Mouse (Mus musculus): Measurements from ENCODE around the gene Ednra. TPM values are rescaled to one million over a fixed set of nuclear protein-coding genes. Genes with fewer than 3 reads are reported as not detected.

Gene Ednra
- polyA plus RNA-seq, 1 experiment from 2014 or later: 36.4 TPM

DNA sequence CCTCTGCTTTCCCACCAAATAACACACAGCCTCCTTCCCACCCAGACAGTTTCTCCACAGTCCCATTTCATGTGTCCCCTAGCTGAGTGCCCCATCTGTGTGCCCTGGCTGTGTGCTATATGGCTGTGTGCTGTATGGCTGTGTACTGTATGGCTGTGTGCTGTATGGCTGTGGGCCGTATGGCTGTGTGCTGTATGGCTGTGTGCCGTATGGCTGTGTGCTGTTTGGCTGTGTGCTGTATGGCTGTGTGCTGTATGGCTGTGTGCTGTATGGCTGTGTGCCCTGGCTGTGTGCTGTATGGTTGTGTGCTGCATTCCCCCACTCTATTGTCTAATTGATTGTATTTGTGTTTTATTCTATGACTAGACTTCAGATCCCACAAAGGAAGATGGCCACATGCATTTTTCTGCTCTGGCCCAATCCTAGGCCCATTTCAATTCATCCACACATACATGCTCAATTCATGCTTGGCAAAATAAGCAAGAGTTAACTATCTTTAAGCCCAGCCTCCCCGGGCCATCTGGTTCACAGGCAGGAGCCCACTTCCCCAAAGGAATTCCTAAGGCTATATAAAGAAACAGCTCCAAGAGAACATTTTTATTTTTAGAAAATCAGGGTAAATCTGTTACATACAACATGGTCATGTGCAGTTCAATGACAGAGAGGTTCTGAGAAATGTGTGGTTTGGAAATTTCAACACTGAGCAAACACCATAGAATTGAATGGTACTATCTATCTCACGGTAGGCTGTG lies 53.5 kb downstream of the Ednra start:
- no peak for DNase-seq (ENCODE audit: low spot score)
- no peaks in the 10 kb centered on the region for H3K27me3 ChIP-seq (replicated peaks; ENCODE audit: low read depth, poor library complexity, severe bottlenecking)
- H3K36me3 ChIP-seq (replicated peaks): peaks cover 75% of the 10 kb centered on the region
- no peak overlapping the region for H3K4me3 ChIP-seq
- no peaks in the 10 kb centered on the region for H3K9me3 ChIP-seq
- 76% methylated on average over 4 of the region's 4 CpGs for WGBS
- H3K27ac ChIP-seq (replicated peaks): peak overlapping the region; percentile 78
- H3K4me1 ChIP-seq: peaks cover 43% of the 10 kb centered on the region

DNA sequence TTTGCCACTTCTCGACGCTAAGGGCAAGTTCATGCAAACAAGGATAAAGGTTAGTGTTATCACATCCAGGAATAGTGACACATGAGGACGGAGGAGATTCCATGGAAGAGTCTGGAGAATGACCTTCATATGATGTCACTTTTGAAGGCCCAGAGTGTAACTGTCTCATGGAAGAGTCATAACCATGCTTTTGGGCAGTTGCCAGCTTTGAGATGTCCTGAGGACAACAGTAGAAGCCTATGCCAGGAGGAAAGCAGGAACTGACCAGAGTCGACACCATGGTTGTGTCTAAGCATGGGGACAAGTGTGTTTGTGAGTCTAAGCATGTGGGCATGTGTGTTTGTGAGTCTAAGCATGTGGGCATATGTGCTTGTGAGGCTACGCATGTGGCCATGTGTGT lies 56.3 kb downstream of the Ednra start:
- H3K4me1 ChIP-seq: peaks cover 35% of the 10 kb centered on the region
- WGBS: 92% methylated on average over 5 of the region's 5 CpGs
- H3K9me3 ChIP-seq: no peaks in the 10 kb centered on the region
- no peak overlapping the region for H3K27ac ChIP-seq (replicated peaks)
- no peaks in the 10 kb centered on the region for H3K27me3 ChIP-seq (replicated peaks; ENCODE audit: low read depth, poor library complexity, severe bottlenecking)
- H3K4me3 ChIP-seq: no peak overlapping the region
- no peak for DNase-seq (ENCODE audit: low spot score)
- H3K36me3 ChIP-seq (replicated peaks): peaks cover 80% of the 10 kb centered on the region

DNA sequence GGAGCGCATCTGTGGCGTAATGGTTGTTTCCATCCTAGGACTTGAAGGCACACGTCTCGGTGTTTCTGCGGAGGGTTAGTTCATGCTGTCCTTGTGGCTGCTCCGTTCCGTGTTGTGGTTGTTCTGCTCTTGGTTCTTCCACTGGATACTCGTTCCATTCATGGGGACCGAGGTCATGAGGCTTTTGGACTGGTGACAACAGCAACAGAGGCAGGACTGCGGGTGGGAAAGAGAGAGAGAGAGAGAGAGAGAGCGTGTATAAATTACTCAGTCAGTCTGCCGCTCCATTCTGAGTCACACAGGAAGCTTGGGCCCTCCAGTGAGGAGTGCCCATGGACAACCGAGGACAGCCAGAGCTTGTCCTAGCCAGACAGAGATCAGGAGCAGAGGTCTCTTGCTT lies 59.4 kb downstream of the Ednra start:
- H3K36me3 ChIP-seq (replicated peaks): peaks cover 72% of the 10 kb centered on the region
- WGBS: 94% methylated on average over 13 of the region's 13 CpGs
- H3K27me3 ChIP-seq (replicated peaks; ENCODE audit: low read depth, poor library complexity, severe bottlenecking): no peaks in the 10 kb centered on the region
- DNase-seq (ENCODE audit: low spot score): no peak
- peaks cover 6% of the 10 kb centered on the region for H3K4me1 ChIP-seq
- H3K4me3 ChIP-seq: no peak overlapping the region
- H3K9me3 ChIP-seq: no peaks in the 10 kb centered on the region
- no peak overlapping the region for H3K27ac ChIP-seq (replicated peaks)

GRCm38 (mm10) chr8:77659534-77660080 lies 64.7 kb downstream of the Ednra start:
- Histone ChIP-seq H3K27ac (replicated peaks) (no peak overlapping the region), H3K36me3 (replicated peaks) (peaks cover 19% of the 10 kb centered on the region), H3K4me1 (peaks cover 16% of the 10 kb centered on the region), H3K4me3 (no peak overlapping the region), H3K27me3 (replicated peaks; ENCODE audit: low read depth, poor library complexity, severe bottlenecking) (no peaks in the 10 kb centered on the region), H3K9me3 (no peaks in the 10 kb centered on the region)
- WGBS: 78% methylated on average over 4 of the region's 4 CpGs
- no peak for DNase-seq (ENCODE audit: low spot score)

- peak; percentile 51 for DNase-seq (ENCODE audit: low spot score)
- WGBS: 35% methylated on average over 3 of the region's 3 CpGs
- H3K27ac ChIP-seq (replicated peaks): peak overlapping the region; percentile 48; the same call in 1 of the 2 replicates
- H3K36me3 ChIP-seq (replicated peaks): peaks cover 7% of the 10 kb centered on the region; the same call in 1 of the 2 replicates
- H3K27me3 ChIP-seq (replicated peaks; ENCODE audit: low read depth, poor library complexity, severe bottlenecking): no peaks in the 10 kb centered on the region
- H3K9me3 ChIP-seq: no peaks in the 10 kb centered on the region
- no peak overlapping the region for H3K4me3 ChIP-seq
- H3K4me1 ChIP-seq: peaks cover 16% of the 10 kb centered on the region
Measured at GRCm38 (mm10) chr8:77658356-77658755, 65.9 kb downstream of the Ednra start.

DNA sequence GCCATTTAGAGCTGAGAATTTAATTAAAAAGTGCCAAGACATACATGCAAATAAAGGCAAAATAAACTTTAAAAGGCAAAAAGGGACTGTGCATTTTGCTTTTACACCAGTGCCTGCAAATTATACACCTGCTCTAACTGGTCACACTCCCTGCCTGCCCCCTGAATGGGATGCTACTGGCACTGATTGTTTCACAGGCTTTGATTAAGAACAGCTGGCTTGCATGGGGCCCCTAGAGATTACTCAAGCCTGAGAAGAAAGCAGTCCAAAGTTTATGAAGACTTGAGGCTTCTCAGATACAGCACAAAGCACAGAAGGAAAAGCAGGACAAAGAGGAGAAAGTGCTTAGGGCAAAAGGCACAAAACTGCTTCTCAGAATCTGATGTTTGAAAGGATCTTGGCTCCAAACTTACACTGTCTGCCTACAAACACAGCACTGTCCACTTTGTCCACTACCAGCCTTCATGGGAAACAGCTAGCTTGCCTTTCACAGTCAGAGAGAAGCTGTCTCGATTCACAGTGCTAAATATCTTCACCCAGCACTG lies 73.5 kb downstream of the Ednra start:
- Histone ChIP-seq H3K4me1 (peaks cover 9% of the 10 kb centered on the region), H3K4me3 (no peak overlapping the region), H3K27ac (replicated peaks) (peak overlapping the region; percentile 70), H3K9me3 (no peaks in the 10 kb centered on the region), H3K36me3 (replicated peaks) (no peaks in the 10 kb centered on the region), H3K27me3 (replicated peaks; ENCODE audit: low read depth, poor library complexity, severe bottlenecking) (no peaks in the 10 kb centered on the region)
- WGBS: 50% methylated on average over 1 of the region's 1 CpGs
- peak; percentile 46 for DNase-seq (ENCODE audit: low spot score)

DNA sequence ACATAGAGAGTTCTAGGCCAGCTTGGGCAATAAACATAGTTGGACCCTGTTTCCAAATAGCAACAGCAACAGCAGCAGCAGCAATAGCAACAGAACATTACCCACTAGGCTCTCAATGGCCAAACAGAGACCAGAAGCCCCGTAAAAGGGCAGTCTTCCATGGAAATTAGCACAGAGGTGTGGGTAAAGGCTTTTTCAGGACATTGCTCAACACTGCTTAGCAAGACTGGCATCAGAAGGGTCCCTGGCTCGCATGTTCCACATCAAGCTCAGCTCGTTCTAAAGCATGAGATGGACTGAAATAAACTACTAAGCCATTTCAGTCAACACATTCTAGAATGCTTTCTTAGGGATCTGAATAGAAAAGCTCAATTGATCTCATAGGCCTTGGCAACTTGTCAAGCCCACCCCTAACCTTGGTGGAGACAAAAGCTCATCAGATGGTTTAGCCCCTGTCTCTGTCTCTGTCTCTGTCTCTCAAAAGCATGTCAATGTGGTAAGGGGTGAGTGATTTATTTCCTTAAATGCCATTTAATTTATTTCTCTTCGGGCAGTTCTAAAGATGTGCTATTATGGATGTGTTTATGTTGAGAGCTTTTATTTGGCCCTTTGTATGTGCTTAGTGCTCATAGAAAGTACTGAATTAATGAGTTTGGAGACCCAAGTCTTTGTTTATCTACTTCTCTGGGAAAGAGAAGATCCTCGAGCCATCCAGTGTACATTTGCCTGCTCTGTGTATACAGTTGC lies 84.0 kb downstream of the Ednra start:
- H3K9me3 ChIP-seq: no peaks in the 10 kb centered on the region
- WGBS: 80% methylated on average over 5 of the region's 5 CpGs
- no peak for DNase-seq (ENCODE audit: low spot score)
- H3K4me1 ChIP-seq: no peaks in the 10 kb centered on the region
- no peak overlapping the region for H3K27ac ChIP-seq (replicated peaks)
- H3K36me3 ChIP-seq (replicated peaks): no peaks in the 10 kb centered on the region
- H3K4me3 ChIP-seq: no peak overlapping the region
- no peaks in the 10 kb centered on the region for H3K27me3 ChIP-seq (replicated peaks; ENCODE audit: low read depth, poor library complexity, severe bottlenecking)

DNA sequence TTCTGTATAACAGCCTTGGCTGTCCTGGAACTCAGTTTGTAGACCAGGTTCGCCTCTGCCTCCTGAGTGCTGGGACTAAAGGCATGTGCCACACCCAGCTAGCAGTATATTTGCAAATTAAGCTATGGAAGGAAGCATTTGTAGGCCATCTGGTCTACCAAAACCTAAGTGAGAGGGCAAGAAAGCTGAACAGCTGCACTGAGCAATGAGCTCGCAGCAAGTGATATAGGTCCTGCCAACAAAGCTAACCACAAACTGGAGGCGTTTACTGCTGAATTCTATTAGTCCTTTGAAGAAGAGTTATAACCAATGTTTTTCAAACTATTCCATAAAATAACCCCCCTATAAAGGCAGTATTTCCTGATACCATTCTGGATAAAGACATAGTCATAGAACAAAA lies 86.7 kb downstream of the Ednra start:
- DNase-seq (ENCODE audit: low spot score): no peak
- Histone ChIP-seq H3K27me3 (replicated peaks; ENCODE audit: low read depth, poor library complexity, severe bottlenecking) (no peaks in the 10 kb centered on the region), H3K27ac (replicated peaks) (no peak overlapping the region), H3K4me3 (no peak overlapping the region), H3K4me1 (peaks cover 14% of the 10 kb centered on the region), H3K36me3 (replicated peaks) (no peaks in the 10 kb centered on the region), H3K9me3 (no peaks in the 10 kb centered on the region)
- 94% methylated on average over 3 of the region's 3 CpGs for WGBS

DNA sequence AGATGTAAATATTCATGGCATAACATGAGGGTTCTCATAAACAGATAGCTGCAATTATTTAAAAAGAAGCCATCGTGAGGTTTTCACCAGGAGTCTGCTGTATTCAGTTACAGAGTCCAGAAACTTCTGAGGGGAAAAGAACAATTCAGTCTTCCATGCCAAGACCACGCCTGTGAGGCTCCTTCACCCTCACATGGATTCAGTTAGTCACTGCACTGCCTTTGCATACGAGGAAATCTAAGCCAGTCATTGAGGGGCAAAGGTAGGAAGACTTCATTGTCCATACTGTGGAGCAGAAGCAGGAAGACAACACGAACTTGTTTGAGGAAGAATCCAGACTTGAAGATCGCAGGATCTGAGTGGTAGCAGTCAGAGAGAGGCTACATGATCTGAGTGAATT lies 90.2 kb downstream of the Ednra start:
- Histone ChIP-seq H3K4me3 (no peak overlapping the region), H3K27me3 (replicated peaks; ENCODE audit: low read depth, poor library complexity, severe bottlenecking) (no peaks in the 10 kb centered on the region), H3K4me1 (peaks cover 33% of the 10 kb centered on the region), H3K27ac (replicated peaks) (peak overlapping the region; percentile 61; the same call in 1 of the 2 replicates), H3K9me3 (no peaks in the 10 kb centered on the region), H3K36me3 (replicated peaks) (no peaks in the 10 kb centered on the region)
- no peak for DNase-seq (ENCODE audit: low spot score)
- WGBS: 59% methylated on average over 5 of the region's 5 CpGs

DNA sequence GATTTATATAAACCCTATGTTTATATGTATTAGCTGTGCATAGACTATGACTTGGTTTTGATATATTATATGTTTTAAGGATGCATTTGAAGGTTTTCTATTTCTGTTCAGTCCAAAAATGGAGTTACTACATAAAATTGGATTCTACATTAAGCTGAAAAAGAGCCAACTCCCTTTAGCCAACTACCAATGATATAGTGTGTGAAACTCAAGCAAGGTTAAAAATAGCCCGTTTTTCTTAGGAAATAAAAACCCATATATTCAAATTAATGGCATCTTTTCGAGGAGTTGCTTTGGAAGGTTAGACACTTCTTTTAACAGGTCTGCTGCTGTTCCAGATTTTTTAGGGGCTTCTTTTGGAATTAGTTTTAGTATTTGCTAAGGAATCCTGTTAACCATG lies 91.1 kb downstream of the Ednra start:
- WGBS: 90% methylated on average over 2 of the region's 2 CpGs

DNA sequence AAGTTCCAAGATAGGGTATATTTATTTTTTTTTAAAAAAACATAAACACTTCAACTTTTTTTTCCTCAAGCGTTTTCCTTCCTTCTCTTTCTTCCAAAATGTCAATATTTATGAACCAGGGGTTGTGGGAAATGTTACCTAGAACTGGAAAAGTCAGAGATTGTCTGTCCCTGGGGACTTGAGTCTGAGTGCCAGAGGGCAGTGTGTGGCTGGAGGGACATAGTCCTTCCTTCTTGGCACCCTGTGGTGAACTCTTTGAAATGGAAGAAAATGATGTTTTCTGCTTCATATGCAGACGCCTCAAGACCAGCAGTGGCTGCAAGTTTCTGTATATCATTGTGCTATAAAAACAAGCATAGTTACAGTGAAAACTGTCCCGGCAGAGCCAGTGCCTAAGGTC lies 93.6 kb downstream of the Ednra start:
- H3K27ac ChIP-seq (replicated peaks): peak overlapping the region; percentile 75
- H3K4me3 ChIP-seq: no peak overlapping the region
- H3K27me3 ChIP-seq (replicated peaks; ENCODE audit: low read depth, poor library complexity, severe bottlenecking): no peaks in the 10 kb centered on the region
- no peaks in the 10 kb centered on the region for H3K9me3 ChIP-seq
- no peak for DNase-seq (ENCODE audit: low spot score)
- H3K4me1 ChIP-seq: peaks cover 36% of the 10 kb centered on the region
- H3K36me3 ChIP-seq (replicated peaks): no peaks in the 10 kb centered on the region
- WGBS: 44% methylated on average over 3 of the region's 3 CpGs

More for the DNA sequence above, 91.1 kb downstream of the Ednra start:
- no peak overlapping the region for H3K27ac ChIP-seq (replicated peaks)
- no peaks in the 10 kb centered on the region for H3K9me3 ChIP-seq
- H3K36me3 ChIP-seq (replicated peaks): no peaks in the 10 kb centered on the region
- H3K4me3 ChIP-seq: no peak overlapping the region
- H3K27me3 ChIP-seq (replicated peaks; ENCODE audit: low read depth, poor library complexity, severe bottlenecking): no peaks in the 10 kb centered on the region
- DNase-seq (ENCODE audit: low spot score): no peak
- H3K4me1 ChIP-seq: peaks cover 33% of the 10 kb centered on the region

DNA sequence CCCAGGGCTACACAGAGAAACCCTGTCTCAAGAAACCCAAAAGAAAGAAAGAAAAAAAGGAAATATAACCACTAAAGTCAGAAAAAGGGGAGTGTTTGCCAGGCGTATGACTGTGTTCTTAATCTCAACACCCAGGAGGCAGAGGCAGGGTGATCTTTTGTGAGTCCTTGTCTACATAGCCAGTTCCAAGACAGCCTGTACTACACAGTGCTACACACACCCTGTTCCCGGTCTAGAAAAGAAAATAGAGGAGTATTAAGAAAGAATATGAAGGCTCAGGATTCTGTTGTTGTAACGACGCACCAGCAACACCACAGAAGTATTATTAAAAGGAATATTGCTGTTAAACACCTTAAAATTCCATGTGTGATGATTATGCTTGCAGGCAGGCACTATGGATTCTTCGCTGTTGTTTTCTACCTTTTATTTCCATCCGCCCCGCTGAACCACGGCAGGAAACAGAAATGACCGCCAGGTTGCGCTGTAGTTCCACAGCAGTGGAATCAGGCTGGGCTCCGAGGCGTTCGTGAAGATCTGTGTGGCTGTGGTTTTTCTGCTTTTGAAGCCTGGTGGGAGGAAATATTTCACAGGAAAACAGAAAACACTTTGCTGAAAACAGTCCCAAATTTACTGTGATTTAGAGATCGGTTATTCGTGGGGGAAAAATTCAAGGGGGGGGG lies 94.3 kb downstream of the Ednra start:
- Histone ChIP-seq H3K4me3 (no peak overlapping the region), H3K27me3 (replicated peaks; ENCODE audit: low read depth, poor library complexity, severe bottlenecking) (no peaks in the 10 kb centered on the region), H3K4me1 (peaks cover 36% of the 10 kb centered on the region), H3K36me3 (replicated peaks) (no peaks in the 10 kb centered on the region), H3K9me3 (no peaks in the 10 kb centered on the region), H3K27ac (replicated peaks) (peak overlapping the region; percentile 75)
- DNase-seq (ENCODE audit: low spot score): peak; percentile 88
- WGBS: 19% methylated on average over 15 of the region's 15 CpGs
